In the genomic region with DNA sequence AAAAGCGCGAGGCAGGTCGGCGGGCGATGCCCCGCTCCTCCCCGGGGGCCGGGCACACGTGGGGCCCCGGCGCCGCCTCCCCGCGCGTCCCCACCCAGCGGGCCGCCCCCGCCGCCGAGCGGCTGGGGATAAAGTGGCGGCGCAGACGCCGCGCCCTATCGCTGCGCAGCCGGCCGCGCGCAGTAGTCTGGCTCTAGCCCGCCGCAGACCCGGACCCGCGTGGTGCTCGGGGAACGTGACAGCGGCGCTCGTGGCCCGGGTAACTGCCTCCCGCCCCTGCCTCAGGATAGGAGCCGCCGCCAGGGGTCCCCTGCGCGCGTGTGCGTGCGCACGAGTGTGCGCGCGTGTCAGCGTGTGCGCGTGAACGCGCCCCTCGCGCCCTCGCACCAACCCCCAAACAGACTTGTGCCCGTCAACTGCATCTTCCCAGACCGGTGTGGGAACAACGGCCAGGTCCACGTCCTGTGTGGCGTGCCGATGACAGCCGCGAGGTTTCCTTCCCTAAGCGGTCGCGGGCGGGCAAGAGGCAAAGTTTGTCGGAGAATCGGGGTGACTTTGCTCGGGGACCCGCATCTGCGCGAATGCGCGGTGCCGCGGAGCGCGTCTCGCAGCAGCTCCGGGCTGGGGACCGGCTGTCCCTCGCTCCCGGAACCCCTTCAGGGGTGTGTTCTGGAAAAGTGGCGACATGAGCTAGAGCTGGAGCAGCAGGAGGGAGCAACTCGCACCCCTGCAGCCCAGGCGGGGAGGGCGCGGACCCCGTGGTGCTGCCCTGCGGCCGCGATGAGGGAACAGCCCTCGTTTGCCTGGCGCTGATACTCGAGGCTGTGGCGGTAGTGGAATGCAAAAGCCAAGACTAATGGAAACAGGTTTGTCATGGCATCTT, we compare ENCODE assay signal across 8 mouse cellular contexts. TPM values are rescaled to one million over a fixed set of nuclear protein-coding genes. Genes with fewer than 3 reads are reported as not detected.
DNase-seq lines count a peak whose midpoint lies in the region; ATAC-seq and TF ChIP-seq lines count a peak whose summit lies in the region.

A gene (plus strand): TSS at position 100 of the 883 bp plus-strand sequence.

- H3K9ac ChIP-seq in embryonic facial prominence, embryonic 12.5 days, result peak within 1 kb of the TSS; percentile 61
- H3K9ac ChIP-seq in intestine, postnatal 0 days (ENCODE audit: low read depth, low read length), result peak within 1 kb of the TSS; percentile 67

- intact Hi-C loops in left cerebral cortex, postnatal 25 days (cut with DNase I), result loop anchor here (5.0 kb wide), 2 partner anchors 103 to 147 kb away; no protein-coding TSS in a partner anchor

- under 1% methylated on average over 105 of the region's 105 CpGs for WGBS in embryonic facial prominence, embryonic 12.5 days
- under 1% methylated on average over 89 of the region's 105 CpGs for WGBS in intestine, postnatal 0 days

- no peaks in the 10 kb centered on the region for H3K36me3 ChIP-seq in embryonic facial prominence, embryonic 12.5 days
- no peaks in the 10 kb centered on the region for H3K36me3 ChIP-seq in intestine, postnatal 0 days (ENCODE audit: control insufficient read depth, insufficient read depth)

- peak; percentile 63 for TF ChIP-seq CTCF in intestine, postnatal 0 days (IDR thresholded peaks at IDR 0.05; ENCODE audit: low read depth)

- 0 out of 2 replicates have a peak, but pooled peaks cover 3% of the 10 kb centered on the region for H3K4me1 ChIP-seq in embryonic facial prominence, embryonic 12.5 days
- H3K4me1 ChIP-seq in intestine, postnatal 0 days (replicated peaks; ENCODE audit: control insufficient read depth, insufficient read depth, low read length), result no peaks in the 10 kb centered on the region

- peak; percentile 75 for ATAC-seq in embryonic facial prominence, embryonic 12.5 days (ENCODE audit: insufficient number of reproducible peaks, insufficient read depth, low FRiP score, low TSS enrichment)
- peak; percentile 67 for ATAC-seq in granulocyte monocyte progenitor cell, adult 5-6 weeks (replicated peaks; ENCODE audit: poor library complexity, severe bottlenecking)
- peak; percentile 59 for ATAC-seq in intestine, postnatal 0 days
- ATAC-seq in megakaryocyte progenitor cell, adult 5-6 weeks (replicated peaks; ENCODE audit: poor library complexity), result peak; percentile 78

- H3K4me2 ChIP-seq in embryonic facial prominence, embryonic 12.5 days (replicated peaks), result peak within 1 kb of the TSS; percentile 96
- peak within 1 kb of the TSS; percentile 97 for H3K4me2 ChIP-seq in intestine, postnatal 0 days (replicated peaks; ENCODE audit: low read depth)

- peaks cover 16% of the 10 kb centered on the region for H3K27me3 ChIP-seq in embryonic facial prominence, embryonic 12.5 days
- H3K27me3 ChIP-seq in intestine, postnatal 0 days (replicated peaks; ENCODE audit: control insufficient read depth, insufficient read depth, low read length), result no peaks in the 10 kb centered on the region

- H3K9me3 ChIP-seq in embryonic facial prominence, embryonic 12.5 days, result no peaks in the 10 kb centered on the region
- H3K9me3 ChIP-seq in intestine, postnatal 0 days (ENCODE audit: control insufficient read depth), result no peaks in the 10 kb centered on the region

- peak within 1 kb of the TSS; percentile 77 for H3K4me3 ChIP-seq in embryonic facial prominence, embryonic 12.5 days
- H3K4me3 ChIP-seq in intestine, postnatal 0 days (ENCODE audit: low read depth, low read length), result peak within 1 kb of the TSS; percentile 68

- H3K27ac ChIP-seq in embryonic facial prominence, embryonic 12.5 days, result no peak within 1 kb of the TSS
- peak within 1 kb of the TSS; percentile 51 for H3K27ac ChIP-seq in intestine, postnatal 0 days (ENCODE audit: low read depth, low read length)

- DNase-seq in ovary, postnatal 10 days (ENCODE audit: low spot score), result peak; percentile 35
- no peak for DNase-seq in ovary, adult 18-20 months (ENCODE audit: low spot score)
- peak; percentile 81 for DNase-seq in left cerebral cortex, postnatal 25 days (ENCODE audit: low spot score in 2 of 2)
- peak; percentile 73 for DNase-seq in spleen, adult 12 weeks (ENCODE audit: low spot score)

RNA-seq across cellular contexts. Expression of the gene that starts here (rescaled TPM):
- polyA plus RNA-seq in embryonic facial prominence, embryonic 12.5 days (2016; fragmentation: Nextera tagmentation; extraction: Ambion mirVana), result 8.0 and 8.4 TPM in 2 replicates
- total RNA-seq in granulocyte monocyte progenitor cell, adult 5-6 weeks (2014; fragmentation: Nextera tagmentation), result 0.99 TPM in 1 of 2 replicates, not detected in the other
- 0.26 and 2.0 TPM in 2 replicates for total RNA-seq in granulocyte monocyte progenitor cell, adult 5-6 weeks (2017)
- polyA plus RNA-seq in intestine, postnatal 0 days (2015; fragmentation: Nextera tagmentation; extraction: Ambion mirVana), result 65.4 and 78.2 TPM in 2 replicates
- 100 to 1,000 TPM; 185 to 205 TPM for total RNA-seq in left cerebral cortex, postnatal 25 days (2021)
- total RNA-seq in megakaryocyte progenitor cell, adult 5-6 weeks (2015), result 1.7 and 1.9 TPM in 2 replicates
- 1.6 and 2.7 TPM in 2 replicates for total RNA-seq in megakaryocyte progenitor cell, adult 5-6 weeks (2017)

Comparison
In these comparisons a context has a peak if more than half of its experiments do, and no peak if none do; other contexts are left out.
1. RNA of the gene that starts here (total RNA-seq): 185 to 205 TPM in left cerebral cortex, postnatal 25 days; 0.26 to 2.0 TPM in granulocyte monocyte progenitor cell, adult 5-6 weeks and 1.6 to 2.7 TPM in megakaryocyte progenitor cell, adult 5-6 weeks; every median in the first group is over 10 times any median in the second.
2. Peak in every context shown above with its lines, with median percentiles within 50 percentile points of each other: ATAC-seq.